Mouse (Mus musculus) embryonic facial prominence, embryonic 12.5 days (tissue): ENCODE measurements around the gene Focad. TPM values are rescaled to one million over a fixed set of nuclear protein-coding genes. Genes with fewer than 3 reads are reported as not detected.
"Not testable (repeated sequence)": the region's sequence is repeated elsewhere in the genome, so short reads cannot be mapped to it uniquely, and the experiment has no call there.

Experiments used
- ATAC-seq: fragments of 200-750 bp; cut with Nextera tagmentation; 2 replicates; pipeline ENCODE4 v1.8.0; 2017; ENCODE audit not compliant: insufficient number of reproducible peaks, insufficient read depth, low FRiP score, low TSS enrichment
- H3K27ac ChIP-seq: fragments of 300-500 bp; sonication (generic); 2 replicates; pipeline ENCODE4 v1.5.1; 2016; ENCODE audit warnings: mild to moderate bottlenecking
- H3K27me3 ChIP-seq: fragments of 300-500 bp; sonication (generic); 2 replicates; pipeline ENCODE4 v1.6.1; 2016; ENCODE audit warnings: mild to moderate bottlenecking, moderate library complexity
- H3K36me3 ChIP-seq: fragments of 300-500 bp; sonication (generic); 2 replicates; pipeline ENCODE4 v1.6.1; 2016; ENCODE audit warnings: mild to moderate bottlenecking
- H3K4me1 ChIP-seq: fragments of 300-500 bp; sonication (generic); 2 replicates; pipeline ENCODE4 v1.6.1; 2016
- H3K4me2 ChIP-seq: fragments of 300-500 bp; sonication (generic); replicated peaks from 2 replicates; pipeline ENCODE4 v1.6.1; 2016; ENCODE audit warnings: mild to moderate bottlenecking, moderate library complexity
- H3K4me3 ChIP-seq: fragments of 300-500 bp; sonication (generic); 2 replicates; pipeline ENCODE4 v1.5.1; 2016; ENCODE audit warnings: mild to moderate bottlenecking
- H3K9ac ChIP-seq: fragments of 300-500 bp; sonication (generic); 2 replicates; pipeline ENCODE4 v1.6.1; 2016; ENCODE audit warnings: mild to moderate bottlenecking, moderate library complexity
- H3K9me3 ChIP-seq: fragments of 300-500 bp; sonication (generic); 2 replicates; pipeline ENCODE4 v1.6.1; 2016; ENCODE audit warnings: mild to moderate bottlenecking, moderate library complexity
- WGBS: fragments of 180-500 bp; shearing (Covaris S2); methylation state at CpG from one replicate; pipeline ENCODE4 v1.1.7; 2016; 5-methylcytosine and 5-hydroxymethylcytosine counted together
- polyA plus RNA-seq: library from polyadenylated mRNA; unstranded; fragments of >200 nt; fragmentation: Nextera tagmentation; extraction: Ambion mirVana; gene quantifications from 2 replicates; pipeline ENCODE4 v1.2.1, GENCODE M21; 2016

The Focad gene
- polyA plus RNA-seq, 1 experiment from 2014 or later, result 15.4 TPM

GRCm38 (mm10) chr4:88370819-88371218, 276.4 kb downstream of the Focad start:
- ATAC-seq, result no peak
- Histone ChIP-seq H3K27me3 (no peaks in the 10 kb centered on the region), H3K36me3 (0 out of 2 replicates have a peak, but pooled peaks cover 4% of the 10 kb centered on the region), H3K4me1 (no peaks in the 10 kb centered on the region), H3K4me2 (no peak overlapping the region), H3K9me3 (no peaks in the 10 kb centered on the region), H3K9ac (no peak overlapping the region), H3K27ac (no peak overlapping the region), H3K4me3 (no peak overlapping the region)
- 91% methylated on average over 8 of the region's 8 CpGs for WGBS

- no peaks in the 10 kb centered on the region for H3K4me1 ChIP-seq
- no peak overlapping the region for H3K27ac ChIP-seq
- no peak overlapping the region for H3K4me3 ChIP-seq
- H3K36me3 ChIP-seq, result 0 out of 2 replicates have a peak, but pooled peaks cover 4% of the 10 kb centered on the region
- WGBS, result 80% methylated on average over 18 of the region's 18 CpGs
- H3K4me2 ChIP-seq, result no peak overlapping the region
- H3K27me3 ChIP-seq, result no peaks in the 10 kb centered on the region
- no peaks in the 10 kb centered on the region for H3K9me3 ChIP-seq
- no peak overlapping the region for H3K9ac ChIP-seq
- ATAC-seq, result no peak
Observed at GRCm38 (mm10) chr4:88372293-88373224, 278.1 kb downstream of the Focad start.

DNA sequence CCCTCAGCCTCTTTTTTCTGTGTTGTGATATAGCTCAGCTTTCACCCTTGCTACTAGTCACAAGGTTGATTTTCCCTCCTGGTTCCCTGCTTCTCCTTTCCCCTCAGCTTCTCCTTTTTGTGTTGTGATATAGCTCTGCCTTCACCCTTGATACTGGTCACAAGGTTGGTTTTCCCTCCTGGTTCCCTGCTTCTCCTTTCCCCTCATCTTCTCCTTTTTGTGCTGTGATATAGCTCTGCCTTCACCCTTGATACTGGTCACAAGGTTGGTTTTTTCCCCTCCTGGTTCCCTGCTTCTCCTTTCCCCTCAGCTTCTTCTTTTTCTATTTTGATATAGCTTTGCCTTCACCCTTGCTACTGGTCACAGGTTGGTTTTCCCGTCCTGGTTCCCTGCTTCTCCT, 295.6 kb downstream of the Focad start:
- no peaks in the 10 kb centered on the region for H3K36me3 ChIP-seq
- H3K9me3 ChIP-seq, result no peaks in the 10 kb centered on the region
- H3K9ac ChIP-seq, result no peak overlapping the region
- no peak overlapping the region for H3K27ac ChIP-seq
- WGBS, result 90% methylated on average over 1 of the region's 1 CpGs
- ATAC-seq, result no peak
- H3K4me2 ChIP-seq, result no peak overlapping the region
- H3K4me1 ChIP-seq, result no peaks in the 10 kb centered on the region; the same call in 1 of the 2 replicates
- no peak overlapping the region for H3K4me3 ChIP-seq
- no peaks in the 10 kb centered on the region for H3K27me3 ChIP-seq

DNA sequence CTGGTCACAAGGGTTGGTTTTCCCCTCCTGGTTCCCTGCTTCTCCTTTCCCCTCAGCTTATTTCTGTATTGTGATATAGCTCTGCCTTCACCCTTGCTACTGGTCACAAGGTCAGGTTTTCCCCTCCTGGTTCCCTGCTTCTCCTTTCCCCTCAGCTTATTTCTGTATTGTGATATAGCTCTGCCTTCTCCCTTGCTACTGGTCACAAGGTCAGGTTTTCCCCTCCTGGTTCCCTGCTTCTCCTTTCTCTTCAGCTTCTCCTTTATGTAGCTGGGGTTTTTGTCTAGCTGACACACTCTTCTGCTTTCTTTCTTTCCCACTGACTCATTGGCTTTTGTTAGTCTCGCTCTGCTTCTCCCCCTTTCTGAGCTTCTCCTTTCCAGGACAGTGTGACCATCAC, 296.2 kb downstream of the Focad start:
- not testable (repeated sequence) for H3K27ac ChIP-seq, H3K4me3 ChIP-seq, H3K4me1 ChIP-seq, H3K27me3 ChIP-seq, H3K36me3 ChIP-seq, H3K9ac ChIP-seq, H3K4me2 ChIP-seq, H3K9me3 ChIP-seq, ATAC-seq
- 77% methylated on average over 1 of the region's 1 CpGs for WGBS

GRCm38 (mm10) chr4:88395717-88396116, 301.3 kb downstream of the Focad start:
- H3K27me3 ChIP-seq, result no peaks in the 10 kb centered on the region
- 93% methylated on average over 3 of the region's 3 CpGs for WGBS
- no peaks in the 10 kb centered on the region for H3K9me3 ChIP-seq
- H3K4me1 ChIP-seq, result no peaks in the 10 kb centered on the region
- no peak overlapping the region for H3K9ac ChIP-seq
- no peaks in the 10 kb centered on the region for H3K36me3 ChIP-seq
- H3K27ac ChIP-seq, result no peak overlapping the region
- no peak for ATAC-seq
- H3K4me3 ChIP-seq, result no peak overlapping the region
- no peak overlapping the region for H3K4me2 ChIP-seq

DNA sequence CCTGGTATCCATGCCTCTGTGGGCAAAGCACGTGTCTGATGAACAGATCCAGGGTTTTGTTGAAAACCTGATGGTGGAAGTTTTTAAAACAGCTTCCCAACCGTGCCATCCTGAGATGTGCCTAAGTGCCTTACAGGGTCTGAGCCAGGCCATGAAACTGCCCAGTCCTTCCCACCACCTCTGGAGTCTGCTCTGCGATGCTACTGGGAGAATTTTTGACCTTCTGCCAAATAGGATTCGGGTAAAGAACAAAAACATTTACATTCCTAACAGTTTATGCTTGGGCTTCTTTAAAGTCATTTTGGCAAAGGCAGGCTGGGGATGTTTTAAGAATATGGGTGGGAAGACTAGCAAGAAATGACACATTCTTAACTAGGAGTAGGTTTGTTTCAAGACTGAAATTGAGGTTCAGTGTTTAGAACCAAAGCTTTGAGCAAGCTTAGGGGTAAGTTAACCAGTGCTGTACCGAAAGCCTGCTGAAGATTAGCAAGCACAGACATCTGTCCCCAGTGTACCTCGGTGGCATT, 302.6 kb downstream of the Focad start:
- no peaks in the 10 kb centered on the region for H3K4me1 ChIP-seq
- no peaks in the 10 kb centered on the region for H3K27me3 ChIP-seq
- no peaks in the 10 kb centered on the region for H3K36me3 ChIP-seq
- H3K9me3 ChIP-seq, result no peaks in the 10 kb centered on the region
- no peak overlapping the region for H3K9ac ChIP-seq
- no peak overlapping the region for H3K4me3 ChIP-seq
- H3K27ac ChIP-seq, result no peak overlapping the region
- 74% methylated on average over 6 of the region's 6 CpGs for WGBS
- ATAC-seq, result no peak
- H3K4me2 ChIP-seq, result no peak overlapping the region

DNA sequence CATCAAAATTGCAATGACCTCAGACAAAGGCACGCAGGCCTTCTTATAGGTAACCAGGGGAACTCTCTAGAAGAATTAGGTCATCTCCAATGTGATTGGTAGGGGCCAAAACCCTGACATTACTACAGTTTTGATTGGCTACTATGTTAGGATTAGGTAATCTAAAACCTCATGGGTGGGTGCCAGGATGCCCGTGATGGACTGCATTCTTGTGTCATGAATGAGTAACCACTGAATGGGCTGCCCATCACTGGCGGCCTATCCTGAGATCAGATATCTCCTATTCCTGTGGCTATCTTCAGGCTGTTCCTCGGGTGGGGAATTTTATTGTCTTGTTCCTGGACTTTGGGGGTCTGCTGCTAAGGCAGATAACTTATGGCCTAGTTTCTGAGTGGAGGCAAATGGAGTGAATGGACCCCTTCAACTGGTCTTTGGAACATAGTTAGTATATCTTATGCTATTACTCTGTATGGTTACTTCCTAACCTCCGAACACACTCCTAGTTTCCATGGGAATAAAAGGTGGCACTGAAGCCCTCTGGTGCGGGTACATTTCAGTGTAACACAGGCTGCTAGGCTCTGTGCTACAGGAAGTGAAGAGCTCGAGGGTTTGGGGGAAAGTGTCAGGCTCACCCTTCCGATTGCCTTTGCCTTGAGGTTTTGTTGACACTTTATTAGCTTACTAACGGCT, 306.0 kb downstream of the Focad start:
- no peak overlapping the region for H3K4me3 ChIP-seq
- no peaks in the 10 kb centered on the region for H3K27me3 ChIP-seq
- no peak overlapping the region for H3K9ac ChIP-seq
- H3K36me3 ChIP-seq, result no peaks in the 10 kb centered on the region
- ATAC-seq, result no peak
- 78% methylated on average over 9 of the region's 9 CpGs for WGBS
- no peaks in the 10 kb centered on the region for H3K9me3 ChIP-seq
- H3K4me2 ChIP-seq, result no peak overlapping the region
- H3K4me1 ChIP-seq, result no peaks in the 10 kb centered on the region
- H3K27ac ChIP-seq, result no peak overlapping the region

GRCm38 (mm10) chr4:88400992-88401313, 306.5 kb downstream of the Focad start:
- WGBS, result 92% methylated on average over 7 of the region's 7 CpGs
- Histone ChIP-seq H3K4me3 (no peak overlapping the region), H3K9me3 (no peaks in the 10 kb centered on the region), H3K9ac (no peak overlapping the region), H3K4me1 (no peaks in the 10 kb centered on the region), H3K27ac (no peak overlapping the region), H3K36me3 (no peaks in the 10 kb centered on the region), H3K27me3 (no peaks in the 10 kb centered on the region), H3K4me2 (no peak overlapping the region)
- ATAC-seq, result no peak

- no peak for ATAC-seq
- Histone ChIP-seq H3K27me3 (no peaks in the 10 kb centered on the region), H3K36me3 (no peaks in the 10 kb centered on the region)
Observed at GRCm38 (mm10) chr4:88402884-88403283, 308.5 kb downstream of the Focad start.

DNA sequence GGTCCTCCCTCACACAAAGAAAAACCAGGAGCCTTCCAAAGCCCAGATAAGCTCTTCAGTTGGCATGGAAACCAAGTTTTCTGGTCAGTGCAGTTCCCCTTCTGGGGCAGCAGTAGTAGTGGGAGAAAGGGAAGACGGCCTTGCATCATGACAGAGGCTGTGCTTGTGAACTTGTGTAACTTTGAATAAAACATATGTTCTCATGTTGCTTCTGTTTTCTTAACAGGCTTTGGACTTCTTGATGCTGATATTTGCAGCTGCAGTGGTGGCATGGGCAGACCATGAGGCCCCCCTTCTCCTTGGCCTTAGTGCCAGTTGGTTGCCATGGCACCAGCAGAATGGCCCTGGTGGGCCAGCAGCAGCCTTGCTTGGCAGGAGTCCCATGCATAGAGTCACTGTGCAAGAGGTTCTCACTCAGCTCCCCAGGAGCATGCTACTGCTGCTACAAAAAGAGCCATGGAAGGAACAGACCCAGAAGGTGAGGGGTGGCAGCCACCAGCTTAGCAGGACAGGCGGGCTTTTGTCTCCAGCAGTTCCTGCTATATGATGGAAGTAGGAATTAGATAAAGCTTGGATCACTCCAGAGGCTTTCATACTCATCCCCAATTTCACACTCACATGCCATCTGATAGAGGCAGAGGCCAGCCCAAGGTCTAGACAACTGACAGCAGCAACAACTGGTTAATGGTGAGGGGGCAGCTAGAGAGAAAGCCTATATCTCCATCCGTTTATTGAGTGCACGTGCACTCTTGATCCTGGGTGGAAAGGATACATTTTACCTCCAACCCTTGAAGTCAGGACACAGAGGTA, 312.7 kb downstream of the Focad start:
- H3K4me3 ChIP-seq, result no peak overlapping the region
- H3K4me2 ChIP-seq, result no peak overlapping the region
- no peaks in the 10 kb centered on the region for H3K4me1 ChIP-seq
- H3K36me3 ChIP-seq, result no peaks in the 10 kb centered on the region
- no peaks in the 10 kb centered on the region for H3K9me3 ChIP-seq
- no peak for ATAC-seq
- WGBS, result 85% methylated on average over 4 of the region's 4 CpGs
- no peaks in the 10 kb centered on the region for H3K27me3 ChIP-seq
- H3K27ac ChIP-seq, result no peak overlapping the region
- no peak overlapping the region for H3K9ac ChIP-seq

More at GRCm38 (mm10) chr4:88402884-88403283, 308.5 kb downstream of the Focad start:
- H3K4me2 ChIP-seq, result no peak overlapping the region
- H3K27ac ChIP-seq, result no peak overlapping the region
- 86% methylated on average over 6 of the region's 6 CpGs for WGBS
- H3K9me3 ChIP-seq, result no peaks in the 10 kb centered on the region
- H3K4me3 ChIP-seq, result no peak overlapping the region
- H3K4me1 ChIP-seq, result no peaks in the 10 kb centered on the region
- no peak overlapping the region for H3K9ac ChIP-seq

GRCm38 (mm10) chr4:88409279-88409678, 314.9 kb downstream of the Focad start:
- Histone ChIP-seq H3K27ac (no peak overlapping the region), H3K4me1 (no peaks in the 10 kb centered on the region), H3K36me3 (no peaks in the 10 kb centered on the region), H3K4me3 (no peak overlapping the region), H3K9me3 (no peaks in the 10 kb centered on the region), H3K27me3 (no peaks in the 10 kb centered on the region), H3K9ac (no peak overlapping the region), H3K4me2 (no peak overlapping the region)
- 93% methylated on average over 4 of the region's 4 CpGs for WGBS
- no peak for ATAC-seq
